Mouse (Mus musculus) bone marrow macrophage, adult 2 months (primary cell): ENCODE measurements at regions not wholly inside any gene's neighbourhood (a gene's known extent, or its start where the extent isn't known, plus 50 kb on each side); places are given as distances from the start of the nearest gene placed in this dataset.

ENCODE experiments used
- CTCF ChIP-seq: IDR thresholded peaks from 2 replicates; pipeline ENCODE4 v1.5.1; 2012; ENCODE audit warnings: low read depth, mild to moderate bottlenecking, low read length, moderate library complexity
- POLR2A ChIP-seq: IDR thresholded peaks from 2 replicates; pipeline ENCODE4 v1.6.1; 2012; ENCODE audit warnings: mild to moderate bottlenecking, low read depth, low read length, borderline replicate concordance

DNA sequence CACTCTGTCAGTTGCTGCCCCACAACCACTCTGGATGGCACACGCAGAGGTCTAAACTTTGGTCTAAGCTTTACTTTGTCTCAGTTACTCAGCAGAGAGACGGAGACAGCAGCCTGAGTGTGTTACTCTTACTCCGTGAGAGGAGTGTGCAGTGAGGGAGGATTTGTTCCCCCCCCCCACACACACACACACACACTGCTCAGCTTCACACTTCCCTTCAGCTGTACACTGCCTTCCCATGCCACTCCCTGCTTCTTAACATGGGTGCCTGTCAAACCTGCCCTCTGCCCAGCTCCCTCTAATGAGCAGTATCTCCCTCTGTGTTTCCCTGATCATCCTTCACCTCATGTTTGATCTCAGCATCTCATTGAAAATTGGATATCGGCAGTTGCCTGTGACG, 409.9 kb upstream of the Ercc4 start:
- TF ChIP-seq CTCF (no peak), POLR2A (no peak)
